Mouse (Mus musculus) lung, postnatal 0 days (tissue): Measurements from ENCODE around the gene Gm45902. TPM values are rescaled to one million over a fixed set of nuclear protein-coding genes. Genes with fewer than 3 reads are reported as not detected.
A peak's percentile ranks its signal among the peaks of the same experiment; 100 is the strongest.

Source experiments
- ATAC-seq: fragments of 200-750 bp; cut with Nextera tagmentation; 2 replicates; pipeline ENCODE4 v1.8.0; 2017; ENCODE audit warnings: moderate library complexity
- DNase-seq: peaks from one replicate; pipeline ENCODE4 v3.0.0-alpha.2; 2016; ENCODE audit warnings: low spot score
- H3K27ac ChIP-seq: fragments of 300-500 bp; sonication (generic); 2 replicates; pipeline ENCODE4 v1.5.1; 2014; ENCODE audit warnings: antibody characterized with exemption, mild to moderate bottlenecking, low read length, mixed read lengths
- H3K27me3 ChIP-seq: fragments of 300-500 bp; sonication (generic); replicated peaks from 2 replicates; pipeline ENCODE4 v1.6.1; 2014; ENCODE audit warnings: low read length, mixed read lengths; ENCODE audit not compliant: insufficient read depth
- H3K36me3 ChIP-seq: fragments of 300-500 bp; sonication (generic); 2 replicates; pipeline ENCODE4 v1.6.1; 2014; ENCODE audit warnings: low read length, mixed read lengths; ENCODE audit not compliant: insufficient read depth
- H3K4me1 ChIP-seq: fragments of 300-500 bp; sonication (generic); 2 replicates; pipeline ENCODE4 v1.6.1; 2014; ENCODE audit warnings: antibody characterized with exemption, low read depth, low read length, mixed read lengths; ENCODE audit not compliant: insufficient read depth
- H3K4me2 ChIP-seq: fragments of 300-500 bp; sonication (generic); replicated peaks from 2 replicates; pipeline ENCODE4 v1.6.1; 2014; ENCODE audit warnings: low read depth, mild to moderate bottlenecking, low read length, moderate library complexity, mixed read lengths
- H3K4me3 ChIP-seq: fragments of 300-500 bp; sonication (generic); 2 replicates; pipeline ENCODE4 v1.5.1; 2014; ENCODE audit warnings: low read depth, low read length
- H3K9ac ChIP-seq: fragments of 300-500 bp; sonication (generic); replicated peaks from 2 replicates; pipeline ENCODE4 v1.6.1; 2014; ENCODE audit warnings: low read depth, mild to moderate bottlenecking
- H3K9me3 ChIP-seq: fragments of 300-500 bp; sonication (generic); 2 replicates; pipeline ENCODE4 v1.6.1; 2016; ENCODE audit warnings: low read length, mixed read lengths
- CTCF ChIP-seq: IDR thresholded peaks from 2 replicates; pipeline ENCODE4 v1.5.1; 2016; ENCODE audit warnings: antibody characterized with exemption, mild to moderate bottlenecking
- EP300 ChIP-seq: IDR thresholded peaks from 2 replicates; pipeline ENCODE4 v1.6.1; 2016; ENCODE audit warnings: antibody characterized with exemption, mild to moderate bottlenecking, control low read depth
- WGBS: fragments of 180-500 bp; shearing (Covaris S2); extraction: QIAGEN DNeasy Blood & Tissue Kit; methylation state at CpG from one replicate; pipeline ENCODE4 v1.1.7; 2014; 5-methylcytosine and 5-hydroxymethylcytosine counted together
- polyA plus RNA-seq: library from polyadenylated mRNA; unstranded; fragments of >200 nt; fragmentation: Nextera tagmentation; extraction: Ambion mirVana; gene quantifications from 2 replicates; pipeline ENCODE4 v1.2.1, GENCODE M21; 2015

Gene Gm45902
- polyA plus RNA-seq, 1 experiment from 2014 or later = 1.0 TPM

DNA sequence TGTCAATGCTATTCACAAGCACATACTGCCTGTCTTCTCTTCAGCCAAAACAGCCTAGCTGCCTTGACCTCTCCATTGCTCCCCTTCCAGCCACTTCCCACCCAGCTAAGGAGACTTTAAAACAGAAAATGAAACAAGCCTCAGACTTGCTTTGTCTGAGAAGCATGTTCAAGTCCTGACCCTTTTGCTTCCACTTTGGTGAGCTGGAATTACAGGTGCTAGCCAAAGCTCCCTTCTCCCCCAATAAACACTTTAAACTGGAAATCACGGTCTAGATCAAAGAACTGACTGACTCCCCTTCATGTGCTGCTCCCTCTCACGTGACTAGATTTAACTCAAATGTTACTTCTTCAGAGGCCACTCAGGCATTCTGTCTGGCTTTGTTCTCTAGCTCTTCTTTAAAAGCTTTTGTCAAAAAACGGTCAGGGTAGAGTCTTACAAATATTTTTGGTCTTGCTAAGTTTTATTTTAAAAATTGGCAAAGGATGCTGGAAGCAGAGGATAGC lies 36.8 kb downstream of the Gm45902 start:
- WGBS = 55% methylated on average over 3 of the region's 3 CpGs
- no peaks in the 10 kb centered on the region for H3K27me3 ChIP-seq
- H3K27ac ChIP-seq = peak overlapping the region; percentile 81
- H3K9me3 ChIP-seq = no peaks in the 10 kb centered on the region
- H3K4me3 ChIP-seq = peak overlapping the region; percentile 88
- H3K4me2 ChIP-seq = peak overlapping the region; percentile 99
- H3K9ac ChIP-seq = 0 out of 2 replicates have a peak overlapping the region, but pooled peaks have one; percentile 59
- ATAC-seq (no peak), DNase-seq (no peak)
- peaks cover 6% of the 10 kb centered on the region; the same call in 1 of the 2 replicates for H3K4me1 ChIP-seq
- no peaks in the 10 kb centered on the region for H3K36me3 ChIP-seq
- no peak for TF ChIP-seq EP300
- no peak for TF ChIP-seq CTCF

GRCm38 (mm10) chr2:3474861-3475283 lies 37.7 kb downstream of the Gm45902 start, which contains the start of gene Suv39h2:
Gene Suv39h2, minus strand, starts transcription at chr2:3475031.
- Histone ChIP-seq H3K4me1 (peaks cover 6% of the 10 kb centered on the region; the same call in 1 of the 2 replicates), H3K36me3 (no peaks in the 10 kb centered on the region), H3K27me3 (no peaks in the 10 kb centered on the region), H3K27ac (peak within 1 kb of the TSS; percentile 81), H3K9me3 (no peaks in the 10 kb centered on the region), H3K4me3 (peak within 1 kb of the TSS; percentile 88), H3K4me2 (peak within 1 kb of the TSS; percentile 99), H3K9ac (peak within 1 kb of the TSS; percentile 59)
- under 1% methylated on average over 41 of the region's 42 CpGs for WGBS
- DNase-seq = peak; percentile 99
- ATAC-seq = peak; percentile 99
- TF ChIP-seq CTCF = no peak
- no peak for TF ChIP-seq EP300

- Histone ChIP-seq H3K9ac (peak overlapping the region; percentile 44), H3K36me3 (no peaks in the 10 kb centered on the region), H3K27me3 (no peaks in the 10 kb centered on the region), H3K4me3 (peak overlapping the region; percentile 88), H3K27ac (peak overlapping the region; percentile 81), H3K4me2 (peak overlapping the region; percentile 99), H3K4me1 (peaks cover 6% of the 10 kb centered on the region; the same call in 1 of the 2 replicates), H3K9me3 (no peaks in the 10 kb centered on the region)
- no peak for TF ChIP-seq EP300
- TF ChIP-seq CTCF = no peak
- ATAC-seq (peak; percentile 53), DNase-seq (peak; percentile 40)
- 1% methylated on average over 45 of the region's 46 CpGs for WGBS
Observed at GRCm38 (mm10) chr2:3474361-3474805, 38.2 kb downstream of the Gm45902 start.

GRCm38 (mm10) chr2:3473891-3474290 lies 38.7 kb downstream of the Gm45902 start:
- WGBS = under 1% methylated on average over 12 of the region's 12 CpGs
- ATAC-seq = no peak
- Histone ChIP-seq H3K4me3 (peak overlapping the region; percentile 88), H3K4me2 (peak overlapping the region; percentile 99), H3K27me3 (no peaks in the 10 kb centered on the region), H3K36me3 (no peaks in the 10 kb centered on the region), H3K27ac (no peak overlapping the region), H3K9me3 (no peaks in the 10 kb centered on the region), H3K9ac (peak overlapping the region; percentile 44), H3K4me1 (peaks cover 6% of the 10 kb centered on the region; the same call in 1 of the 2 replicates)
- no peak for DNase-seq
- TF ChIP-seq CTCF = no peak
- TF ChIP-seq EP300 = no peak

DNA sequence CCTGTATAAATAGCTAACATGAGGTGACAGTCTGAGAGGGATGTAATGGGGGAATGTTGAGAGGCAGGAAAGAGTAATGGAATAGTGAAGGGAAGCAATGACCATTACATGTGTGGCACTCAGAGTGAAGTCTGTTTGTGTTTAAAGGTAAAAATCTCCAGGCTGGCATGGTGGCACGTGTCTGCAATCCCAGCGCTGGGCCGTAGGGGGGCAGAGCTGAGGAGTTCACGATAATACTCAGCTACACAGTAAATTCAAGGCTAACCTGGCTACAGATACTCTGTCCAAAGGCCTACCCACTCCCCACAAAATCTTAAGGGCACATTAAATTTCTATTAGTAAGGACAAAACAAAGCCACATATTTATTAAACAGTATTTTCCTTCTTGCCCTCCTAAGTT lies 56.0 kb downstream of the Gm45902 start:
- no peak overlapping the region for H3K4me3 ChIP-seq
- WGBS = 71% methylated on average over 4 of the region's 4 CpGs
- ATAC-seq (no peak), DNase-seq (no peak)
- H3K36me3 ChIP-seq = no peaks in the 10 kb centered on the region
- no peak overlapping the region for H3K27ac ChIP-seq
- no peaks in the 10 kb centered on the region for H3K4me1 ChIP-seq
- H3K27me3 ChIP-seq = no peaks in the 10 kb centered on the region
- H3K9me3 ChIP-seq = no peaks in the 10 kb centered on the region
- H3K9ac ChIP-seq = no peak overlapping the region
- TF ChIP-seq EP300 = no peak
- peak; percentile 19; the same call in 1 of the 2 replicates for TF ChIP-seq CTCF
- no peak overlapping the region for H3K4me2 ChIP-seq

Other genes starting within 250 kb of the Gm45902 start
- 35.0 and 37.0 TPM in 2 replicates for gene Nmt2, start 228.6 kb downstream of the Gm45902 start, polyA plus RNA-seq
- gene Rpp38, start 180.1 kb downstream of the Gm45902 start, polyA plus RNA-seq = 8.9 and 10.0 TPM in 2 replicates
- 2.5 and 3.3 TPM in 2 replicates for gene Acbd7, start 176.6 kb downstream of the Gm45902 start, polyA plus RNA-seq
- gene Olah, start 115.6 kb downstream of the Gm45902 start, polyA plus RNA-seq = 1.3 TPM in 1 of 2 replicates, not detected in the other
- gene Meig1, start 90.1 kb downstream of the Gm45902 start, polyA plus RNA-seq = 27.0 and 34.6 TPM in 2 replicates
- 3.0 and 4.0 TPM in 2 replicates for gene Dclre1c, start 88.7 kb downstream of the Gm45902 start, polyA plus RNA-seq
- gene Suv39h2, start 37.8 kb downstream of the Gm45902 start, polyA plus RNA-seq = 1.3 and 1.6 TPM in 2 replicates
- 46.8 and 46.9 TPM in 2 replicates for gene Hspa14, start within 50 bp of the Gm45902 start, polyA plus RNA-seq
- 0.42 and 0.49 TPM in 2 replicates for gene Cdnf, start 240 bp upstream of the Gm45902 start, polyA plus RNA-seq
- 20.0 and 20.5 TPM in 2 replicates for gene Fam107b, start 57.7 kb upstream of the Gm45902 start, polyA plus RNA-seq